Mouse (Mus musculus): ENCODE data around the gene Zfp729b. TPM values are rescaled to one million over a fixed set of nuclear protein-coding genes. Genes with fewer than 3 reads are reported as not detected.

Gene Zfp729b
- 6.3 and 6.6 TPM in 2 replicates for total RNA-seq (2021)
- long read RNA-seq, experiment 1, full-length matches to known transcripts = 1 of 4 reads
- long read RNA-seq, experiment 1, partial matches to known transcripts = 0 of 4 reads
- long read RNA-seq, experiment 1, other reads (novel, unspliced or antisense) = 3 of 4 reads
- long read RNA-seq, experiment 2, full-length matches to known transcripts = 2 of 4 reads
- long read RNA-seq, experiment 2, partial matches to known transcripts = 0 of 4 reads
- long read RNA-seq, experiment 2, other reads (novel, unspliced or antisense) = 2 of 4 reads

- DNase-seq = peak; percentile 93
Observed at GRCm38 (mm10) chr13:67609066-67609876, at the start of gene Zfp729b. Gene Zfp729b, minus strand, starts transcription at chr13:67609707.

GRCm38 (mm10) chr13:67652496-67652895, 43.0 kb upstream of the Zfp729b start:
- DNase-seq = no peak

GRCm38 (mm10) chr13:67637294-67638007, 27.9 kb upstream of the Zfp729b start, which contains the start of the genes Gm49345 and Zfp729a:
Gene Gm49345, minus strand, starts transcription at chr13:67637769.
Gene Zfp729a, minus strand, starts transcription at chr13:67637791.
- peak; percentile 91 for DNase-seq

GRCm38 (mm10) chr13:67610108-67610507, 601 bp upstream of the Zfp729b start:
- no peak for DNase-seq

- DNase-seq = no peak
Observed at GRCm38 (mm10) chr13:67572591-67573189, 36.8 kb downstream of the Zfp729b start.

- no peak for DNase-seq
Observed at GRCm38 (mm10) chr13:67553730-67554129, 55.8 kb downstream of the Zfp729b start, which contains the start of gene Zfp748. Gene Zfp748, minus strand, starts transcription at chr13:67553830.

GRCm38 (mm10) chr13:67552505-67553346, 56.8 kb downstream of the Zfp729b start:
- DNase-seq = peak; percentile 88

- DNase-seq = no peak
Observed at GRCm38 (mm10) chr13:67545941-67546340, 63.6 kb downstream of the Zfp729b start.

Other genes starting within 250 kb of the Zfp729b start
- gene Gm28044, start 249.2 kb downstream of the Zfp729b start, total RNA-seq (2021) = 1.1 and 3.3 TPM in 2 replicates
- 2.7 and 4.0 TPM in 2 replicates for gene Zfp953, start 249.1 kb downstream of the Zfp729b start, total RNA-seq (2021)
- gene Gm28041, start 234.0 kb downstream of the Zfp729b start, total RNA-seq (2021) = 1.2 TPM in 1 of 2 replicates, not detected in the other
- gene Zfp456, start 233.9 kb downstream of the Zfp729b start, total RNA-seq (2021) = 1.4 and 3.5 TPM in 2 replicates
- gene Zfp429, start 209.9 kb downstream of the Zfp729b start, total RNA-seq (2021) = 3.5 and 5.0 TPM in 2 replicates
- gene Zfp459, start 188.3 kb downstream of the Zfp729b start, total RNA-seq (2021) = 0.71 TPM in 1 of 2 replicates, not detected in the other
- 13.5 and 14.5 TPM in 2 replicates for gene Zfp874a, start 158.1 kb downstream of the Zfp729b start, total RNA-seq (2021)
- 14.7 and 18.2 TPM in 2 replicates for gene Zfp874b, start 125.4 kb downstream of the Zfp729b start, total RNA-seq (2021)
- gene Zfp58, start 109.2 kb downstream of the Zfp729b start, total RNA-seq (2021) = 5.6 and 6.7 TPM in 2 replicates
- 0.33 TPM in 1 of 2 replicates, not detected in the other for gene Gm26965, start 83.6 kb downstream of the Zfp729b start, total RNA-seq (2021)
- gene Zfp87, start 83.5 kb downstream of the Zfp729b start, total RNA-seq (2021) = 15.6 and 23.4 TPM in 2 replicates
- gene Zfp748, start 55.9 kb downstream of the Zfp729b start, total RNA-seq (2021) = 7.6 and 7.8 TPM in 2 replicates
- 1.3 and 2.3 TPM in 2 replicates for gene Gm49345, start 28.1 kb upstream of the Zfp729b start, total RNA-seq (2021)
- gene Zfp729a, start 28.1 kb upstream of the Zfp729b start, total RNA-seq (2021) = 6.0 and 6.9 TPM in 2 replicates
- 8.4 and 11.7 TPM in 2 replicates for gene Zfp738, start 77.4 kb upstream of the Zfp729b start, total RNA-seq (2021)
- 8.1 and 14.6 TPM in 2 replicates for gene Zfp65, start 119.5 kb upstream of the Zfp729b start, total RNA-seq (2021)
- 4.0 and 4.8 TPM in 2 replicates for gene Zfp85, start 145.5 kb upstream of the Zfp729b start, total RNA-seq (2021)
- gene Zfp493, start 170.0 kb upstream of the Zfp729b start, total RNA-seq (2021) = 2.3 and 2.9 TPM in 2 replicates
- 3.4 and 4.7 TPM in 2 replicates for gene Zfp273, start 204.0 kb upstream of the Zfp729b start, total RNA-seq (2021)
- 1.5 and 2.7 TPM in 2 replicates for gene Gm10037, start 221.4 kb upstream of the Zfp729b start, total RNA-seq (2021)